Mouse (Mus musculus): ENCODE results near the gene Pigc. TPM values are rescaled to one million over a fixed set of nuclear protein-coding genes. Genes with fewer than 3 reads are reported as not detected.

Gene Pigc
- total RNA-seq (2012; rRNA removed) (11.6 and 11.7 TPM in 2 replicates), total RNA-seq (2014; rRNA removed) (15.8 and 17.4 TPM in 2 replicates), polyA plus RNA-seq (2012; ENCODE audit: insufficient read length, low read depth) (12.4 and 15.9 TPM in 2 replicates)

DNA sequence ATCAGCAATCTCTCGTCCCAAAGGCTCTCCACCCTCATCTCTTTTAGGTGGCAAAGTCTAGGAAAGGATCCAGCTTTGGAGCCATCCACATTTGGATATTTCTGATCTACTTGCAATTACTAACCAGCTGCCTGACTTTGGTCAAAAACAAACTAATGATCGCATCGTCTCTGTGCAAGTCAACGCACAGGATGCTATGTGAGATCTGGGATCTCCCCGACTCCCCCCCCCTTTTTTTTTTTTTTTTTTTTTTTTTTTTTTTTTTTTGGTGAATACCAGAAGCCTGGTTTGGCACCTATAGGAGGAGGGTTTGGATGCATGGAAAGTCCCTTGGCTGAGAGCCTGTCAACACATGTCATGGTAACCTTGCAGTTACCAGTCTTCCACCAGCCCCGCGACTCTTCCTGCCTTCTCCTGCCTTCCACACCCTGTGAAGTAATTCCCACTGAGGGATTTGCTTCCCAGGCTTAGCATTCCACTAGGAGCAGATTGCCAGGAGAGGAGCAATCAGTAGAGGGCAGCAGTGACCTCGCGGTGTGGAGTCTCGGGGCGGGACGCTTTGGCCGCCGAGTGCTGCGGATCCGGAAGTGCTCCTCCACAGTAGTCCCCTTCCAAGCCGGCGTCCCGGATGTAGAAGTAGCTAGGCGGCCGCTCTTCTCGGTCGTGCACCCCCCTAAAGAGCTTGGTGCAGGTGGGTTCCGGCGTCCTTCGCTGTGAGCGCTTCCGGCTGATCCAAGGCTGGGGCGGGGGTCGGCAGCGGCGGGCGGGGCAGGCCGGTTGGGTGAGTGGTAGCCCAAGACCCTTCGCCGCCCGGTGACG is at the start of gene Pigc:
Gene Pigc (plus strand): TSS at position 598 of the 819 bp plus-strand sequence.
- dilution Hi-C loops (cut with MboI; ENCODE audit: extremely low pct_ligation_motif_present, extremely low pct_unique_long_range_greater_than_20kb, low sequenced_read_pairs), result no loop called here
- H3K9me3 ChIP-seq (replicated peaks; ENCODE audit: low read length), result no peaks in the 10 kb centered on the region
- DNase-seq (ENCODE audit: extremely low read depth), result peak; percentile 94
- peak; percentile 85 for TF ChIP-seq MYC (IDR thresholded peaks at IDR 0.05; ENCODE audit: low read depth, low read length)
- TF ChIP-seq BHLHE40 (IDR thresholded peaks at IDR 0.05; ENCODE audit: low read depth, low read length), result peak; percentile 22; the same call in 1 of the 2 replicates
- peak; percentile 94 for TF ChIP-seq ELF1 (IDR thresholded peaks at IDR 0.05; ENCODE audit: low read depth, low read length)
- peak; percentile 74 for TF ChIP-seq NELFE (IDR thresholded peaks at IDR 0.05; ENCODE audit: low read depth, low read length)
- peak; percentile 85 for TF ChIP-seq MEF2A (IDR thresholded peaks at IDR 0.05; ENCODE audit: borderline replicate concordance, low read depth, low read length)
- no peak for TF ChIP-seq MAFK (IDR thresholded peaks at IDR 0.05; ENCODE audit: insufficient replicate concordance, low read length)
- TF ChIP-seq JUN (IDR thresholded peaks at IDR 0.05; ENCODE audit: insufficient read depth, low read depth, low read length), result no peak
- peak; percentile 88; the same call in 1 of the 2 replicates for TF ChIP-seq KAT2A (IDR thresholded peaks at IDR 0.05; ENCODE audit: insufficient replicate concordance, low read length)
- peak; percentile 94 for TF ChIP-seq SIN3A (IDR thresholded peaks at IDR 0.05; ENCODE audit: low read length)
- TF ChIP-seq POLR2A (IDR thresholded peaks at IDR 0.05; ENCODE audit: low read depth, low read length), result peak; percentile 67
- TF ChIP-seq MAX (IDR thresholded peaks at IDR 0.05; ENCODE audit: low read length), result peak; percentile 73
- no peak; the same call in 1 of the 2 replicates for TF ChIP-seq EP300 (IDR thresholded peaks at IDR 0.05; ENCODE audit: low read length)
- peak; percentile 79 for TF ChIP-seq MXI1 (IDR thresholded peaks at IDR 0.05; ENCODE audit: low read depth, low read length)
- TF ChIP-seq GABPA (IDR thresholded peaks at IDR 0.05; ENCODE audit: insufficient replicate concordance, low read depth, low read length), result peak; percentile 38; the same call in 1 of the 2 replicates
- no peak for TF ChIP-seq POLR2AphosphoS2 (IDR thresholded peaks at IDR 0.05; ENCODE audit: low read depth, low read length)
- no peak for TF ChIP-seq UBTF (IDR thresholded peaks at IDR 0.05; ENCODE audit: low read depth, low read length)
- peak; percentile 86 for TF ChIP-seq ZNF384 (IDR thresholded peaks at IDR 0.05; ENCODE audit: low read depth, low read length)
- 0 out of 2 replicates have a peak, but pooled peaks have one; percentile 22 for TF ChIP-seq TBP (conservative IDR thresholded peaks at IDR 0.05; ENCODE audit: low read depth, low read length)
- peak; percentile 93 for TF ChIP-seq HCFC1 (IDR thresholded peaks at IDR 0.05; ENCODE audit: low read depth, low read length)
- TF ChIP-seq TCF12 (IDR thresholded peaks at IDR 0.05; ENCODE audit: low read depth, low read length), result peak; percentile 91
- TF ChIP-seq RCOR1 (conservative IDR thresholded peaks at IDR 0.05; ENCODE audit: low read depth, low read length), result peak; percentile 90
- TF ChIP-seq USF1 (IDR thresholded peaks at IDR 0.05; ENCODE audit: low read depth, low read length), result no peak
- TF ChIP-seq SMC3 (IDR thresholded peaks at IDR 0.05; ENCODE audit: low read depth, low read length), result peak; percentile 60
- TF ChIP-seq USF2 (conservative IDR thresholded peaks at IDR 0.05; ENCODE audit: low read depth, low read length), result no peak
- TF ChIP-seq ZMIZ1 (IDR thresholded peaks at IDR 0.05; ENCODE audit: low read depth, low read length), result peak; percentile 68
- TF ChIP-seq ETS1 (conservative IDR thresholded peaks at IDR 0.05; ENCODE audit: low read depth, low read length), result peak; percentile 37; the same call in 1 of the 2 replicates
- TF ChIP-seq E2F4 (IDR thresholded peaks at IDR 0.05; ENCODE audit: insufficient replicate concordance, low read depth, low read length), result no peak
- peak; percentile 30; the same call in 1 of the 2 replicates for TF ChIP-seq NRF1 (IDR thresholded peaks at IDR 0.05; ENCODE audit: low read depth, low read length)
- TF ChIP-seq MAZ (IDR thresholded peaks at IDR 0.05; ENCODE audit: low read depth, low read length), result peak; percentile 92
- TF ChIP-seq ZKSCAN1 (IDR thresholded peaks at IDR 0.05; ENCODE audit: borderline replicate concordance, low read depth, low read length), result no peak
- TF ChIP-seq ZC3H11A (IDR thresholded peaks at IDR 0.05; ENCODE audit: low read depth, low read length), result no peak; the same call in 1 of the 2 replicates
- peak; percentile 12 to 82; a peak in 2 of 4 replicates for TF ChIP-seq CTCF (conservative IDR thresholded peaks at IDR 0.05 in 1 of 2, IDR thresholded peaks at IDR 0.05 in 1 of 2; ENCODE audit: low read depth in 2 of 2, low read length in 2 of 2)
- TF ChIP-seq CHD1 (IDR thresholded peaks at IDR 0.05; ENCODE audit: low read depth, low read length), result no peak
- TF ChIP-seq RAD21 (IDR thresholded peaks at IDR 0.05; ENCODE audit: low read depth, low read length), result peak; percentile 62
- TF ChIP-seq PAX5 (IDR thresholded peaks at IDR 0.05; ENCODE audit: low read length), result no peak
- TF ChIP-seq IRF4 (IDR thresholded peaks at IDR 0.05; ENCODE audit: low read depth, low read length), result peak; percentile 79
- TF ChIP-seq CHD2 (IDR thresholded peaks at IDR 0.05; ENCODE audit: low read length), result peak; percentile 86

More for the DNA sequence above, at the start of gene Pigc:
- peaks cover 8% of the 10 kb centered on the region for H3K79me2 ChIP-seq (replicated peaks; ENCODE audit: control insufficient read depth, extremely low read depth, insufficient read depth, poor library complexity, severe bottlenecking)
- H3K36me3 ChIP-seq (replicated peaks in 1 of 2; ENCODE audit: control insufficient read depth in 1 of 2, insufficient read depth in 1 of 2, low read length in 1 of 2), result peaks cover 4 to 18% of the 10 kb centered on the region in 2 experiments
- peak within 1 kb of the TSS; percentile 45 for H3K9ac ChIP-seq (ENCODE audit: insufficient read depth, low read depth)
- peak within 1 kb of the TSS; percentile 67 to 79 (median 70) for H3K4me3 ChIP-seq (replicated peaks in 1 of 3; ENCODE audit: low read depth in 2 of 3, low read length in 2 of 3, poor library complexity in 1 of 3)
- H3K27ac ChIP-seq (ENCODE audit: insufficient read depth, low read depth), result peak within 1 kb of the TSS; percentile 7; the same call in 1 of the 2 replicates
- no peaks in the 10 kb centered on the region for H3K27me3 ChIP-seq (replicated peaks)
- peak within 1 kb of the TSS; percentile 82 for H3K4me2 ChIP-seq (ENCODE audit: insufficient read depth, low read depth, poor library complexity, severe bottlenecking)
- in situ Hi-C loops (cut with MboI; ENCODE audit: low pct_ligation_motif_present, low pct_unique_long_range_greater_than_20kb, low sequenced_read_pairs), result loop anchor here (10.0 to 25.0 kb wide), 2 partner anchors 84 to 581 kb away; partner anchors contain the start of gene Tnfsf4
- peaks cover under 1 to 33% of the 10 kb centered on the region in 2 experiments; a peak in 3 of 4 replicates for H3K4me1 ChIP-seq (ENCODE audit: control insufficient read depth in 1 of 2, insufficient read depth in 2 of 2)
